Mouse (Mus musculus): ENCODE results near the gene Tlr7.
A peak's percentile ranks its signal among the peaks of the same experiment; 100 is the strongest.

The Tlr7 gene

GRCm38 (mm10) chrX:167276953-167277352 lies 53.4 kb downstream of the Tlr7 start:
- peak; percentile 49 to 52 for DNase-seq (ENCODE audit: low spot score in 2 of 2)

GRCm38 (mm10) chrX:167276551-167276950 lies 53.8 kb downstream of the Tlr7 start:
- DNase-seq (ENCODE audit: low spot score in 2 of 2), result no peak

- DNase-seq (ENCODE audit: low spot score in 2 of 2), result no peak
Measured at GRCm38 (mm10) chrX:167264086-167264485, 66.3 kb downstream of the Tlr7 start, which contains the start of gene Tlr8. Tlr8 (minus strand) TSS chrX:167264329.

DNA sequence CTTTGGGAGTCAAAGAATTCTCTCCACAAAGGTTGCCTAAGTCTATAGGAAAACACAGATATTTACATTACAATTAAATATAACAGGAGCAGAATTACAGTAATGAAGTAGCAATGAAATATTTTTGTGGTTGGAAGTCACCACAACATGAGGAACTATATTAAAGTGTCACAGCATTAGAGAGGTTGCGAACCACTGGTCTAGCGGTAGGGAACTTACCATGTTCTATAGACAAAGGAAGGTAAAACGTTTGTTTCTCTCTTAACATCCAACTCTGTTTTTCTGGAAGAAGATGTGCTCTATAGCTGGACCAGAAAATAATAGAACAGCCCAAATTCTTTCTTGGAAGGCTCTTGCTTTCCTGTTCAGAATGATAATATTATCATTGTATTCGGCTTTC lies 66.8 kb downstream of the Tlr7 start:
- DNase-seq (ENCODE audit: low spot score in 2 of 2), result no peak
